Mouse (Mus musculus): Measurements from ENCODE around the gene Tab2. TPM values are rescaled to one million over a fixed set of nuclear protein-coding genes. Genes with fewer than 3 reads are reported as not detected.
"Not testable (repeated sequence)": the region's sequence is repeated elsewhere in the genome, so short reads cannot be mapped to it uniquely, and the experiment has no call there.

The Tab2 gene
- polyA plus RNA-seq, 1 experiment from 2014 or later, result 22.1 TPM

DNA sequence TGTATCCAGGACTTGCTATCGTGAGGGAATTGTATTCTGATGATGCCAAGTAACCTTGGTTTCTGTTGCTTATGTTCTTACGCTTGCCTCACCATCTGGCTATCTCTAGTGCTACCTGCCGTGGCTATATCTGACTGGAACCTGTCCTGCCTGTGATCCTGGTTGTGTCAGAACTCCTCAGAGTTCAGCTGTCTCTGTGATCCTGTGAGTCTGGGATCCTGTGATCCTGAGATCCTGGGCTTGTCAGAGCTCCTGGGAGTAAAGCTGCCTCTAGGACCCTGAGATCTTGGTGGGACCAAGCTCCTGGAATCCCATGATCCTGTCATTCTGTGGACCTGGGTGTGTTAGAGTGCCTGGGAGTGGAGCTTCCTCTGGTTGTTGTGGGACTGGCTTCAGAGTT, 74.1 kb downstream of the Tab2 start:
- no peak overlapping the region for H3K4me2 ChIP-seq
- WGBS, result 86% methylated on average over 3 of the region's 3 CpGs
- no peaks in the 10 kb centered on the region for H3K36me3 ChIP-seq
- no peaks in the 10 kb centered on the region for H3K27me3 ChIP-seq
- no peak overlapping the region for H3K27ac ChIP-seq
- H3K4me1 ChIP-seq, result no peaks in the 10 kb centered on the region
- ATAC-seq (ENCODE audit: insufficient number of reproducible peaks, low FRiP score, low TSS enrichment, low read depth), result no peak
- H3K9ac ChIP-seq, result no peak overlapping the region
- no peaks in the 10 kb centered on the region for H3K9me3 ChIP-seq
- no peak overlapping the region for H3K4me3 ChIP-seq

DNA sequence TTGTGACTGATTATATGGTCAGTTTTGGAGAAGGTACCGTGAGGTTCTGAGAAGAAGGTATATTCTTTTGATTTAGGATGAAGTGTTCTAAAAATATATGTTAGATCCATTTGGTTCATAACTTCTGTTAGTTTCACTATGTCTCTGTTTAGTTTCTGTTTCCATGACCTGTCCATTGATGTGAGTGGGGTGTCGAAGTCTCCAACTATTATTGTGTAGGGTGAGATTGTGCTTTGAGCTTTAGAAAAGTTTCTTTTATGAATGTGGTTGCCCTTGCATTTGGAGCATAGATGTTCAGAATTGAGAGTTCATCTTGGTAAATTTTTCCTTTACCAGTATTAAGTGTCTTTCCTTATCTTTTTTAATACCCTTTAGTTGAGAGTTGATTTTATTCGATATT, 75.7 kb downstream of the Tab2 start:
- WGBS, result 93% methylated on average over 3 of the region's 3 CpGs
- not testable (repeated sequence) for H3K27me3 ChIP-seq; H3K4me2 ChIP-seq; H3K9ac ChIP-seq; H3K9me3 ChIP-seq; H3K36me3 ChIP-seq; H3K4me1 ChIP-seq; ATAC-seq (ENCODE audit: insufficient number of reproducible peaks, low FRiP score, low TSS enrichment, low read depth); H3K4me3 ChIP-seq; H3K27ac ChIP-seq

DNA sequence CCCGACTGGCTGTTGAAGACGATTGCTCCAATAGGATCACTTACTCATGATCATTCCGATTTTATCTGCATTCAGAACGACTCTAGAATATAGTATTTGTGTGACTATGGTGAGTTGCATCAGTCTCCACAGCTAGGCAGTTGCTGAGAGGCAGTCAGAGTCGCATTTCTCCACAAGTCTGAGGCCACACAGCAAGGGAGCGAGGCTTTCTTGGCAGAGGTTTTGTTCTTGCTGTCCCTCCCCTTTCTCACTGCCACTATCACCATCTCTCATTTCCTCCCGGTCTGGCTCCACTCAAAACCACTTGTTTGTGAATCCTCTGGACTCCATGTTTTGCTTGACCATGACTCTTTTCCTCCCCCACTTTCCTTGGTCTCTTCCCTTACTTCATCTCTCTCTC, 81.8 kb downstream of the Tab2 start:
- no peak overlapping the region for H3K4me3 ChIP-seq
- H3K36me3 ChIP-seq, result no peaks in the 10 kb centered on the region
- H3K9me3 ChIP-seq, result no peaks in the 10 kb centered on the region
- no peak overlapping the region for H3K4me2 ChIP-seq
- H3K9ac ChIP-seq, result no peak overlapping the region
- WGBS, result 74% methylated on average over 7 of the region's 7 CpGs
- no peak overlapping the region for H3K27ac ChIP-seq
- H3K4me1 ChIP-seq, result peaks cover 6% of the 10 kb centered on the region; the same call in 1 of the 2 replicates
- H3K27me3 ChIP-seq, result peaks cover 4% of the 10 kb centered on the region; the same call in 1 of the 2 replicates
- no peak for ATAC-seq (ENCODE audit: insufficient number of reproducible peaks, low FRiP score, low TSS enrichment, low read depth)

- H3K27ac ChIP-seq, result no peak overlapping the region
- no peak overlapping the region for H3K4me2 ChIP-seq
- H3K36me3 ChIP-seq, result no peaks in the 10 kb centered on the region
- no peak for ATAC-seq (ENCODE audit: insufficient number of reproducible peaks, low FRiP score, low TSS enrichment, low read depth)
- H3K4me1 ChIP-seq, result peaks cover 15% of the 10 kb centered on the region
- H3K9ac ChIP-seq, result no peak overlapping the region
- WGBS, result 72% methylated on average over 5 of the region's 5 CpGs
- no peak overlapping the region for H3K4me3 ChIP-seq
- peaks cover 26% of the 10 kb centered on the region for H3K27me3 ChIP-seq
- no peaks in the 10 kb centered on the region for H3K9me3 ChIP-seq
Observed at GRCm38 (mm10) chr10:7871381-7872020, 84.5 kb downstream of the Tab2 start.

- ATAC-seq (ENCODE audit: insufficient number of reproducible peaks, low FRiP score, low TSS enrichment, low read depth), result peak; percentile 21; the same call in 1 of the 2 replicates
- Histone ChIP-seq H3K4me3 (no peak overlapping the region), H3K9ac (no peak overlapping the region), H3K27me3 (peaks cover 27% of the 10 kb centered on the region), H3K4me1 (peaks cover 15% of the 10 kb centered on the region), H3K9me3 (no peaks in the 10 kb centered on the region), H3K27ac (no peak overlapping the region), H3K36me3 (no peaks in the 10 kb centered on the region), H3K4me2 (no peak overlapping the region)
- 61% methylated on average over 11 of the region's 11 CpGs for WGBS
Observed at GRCm38 (mm10) chr10:7870571-7871315, 85.3 kb downstream of the Tab2 start.

DNA sequence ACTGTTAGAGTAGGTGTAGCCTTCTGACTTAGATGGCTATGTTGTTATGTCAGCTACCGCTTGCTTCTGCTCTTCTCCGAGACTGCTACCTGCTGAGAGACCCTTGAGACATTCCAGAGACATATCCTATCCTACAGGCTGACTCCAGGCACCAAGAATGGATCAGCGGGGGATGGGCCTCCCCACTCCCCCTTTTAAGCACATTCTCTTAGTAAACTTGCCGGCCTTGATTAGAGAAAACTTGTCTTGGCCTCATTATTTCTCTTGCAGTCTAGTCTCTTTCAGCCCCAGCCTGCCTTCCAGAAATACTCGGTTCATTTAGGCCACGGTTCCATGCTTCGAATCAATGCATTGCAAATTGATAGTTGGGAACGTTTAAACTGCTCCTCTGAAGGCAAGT, 86.3 kb downstream of the Tab2 start:
- no peaks in the 10 kb centered on the region for H3K9me3 ChIP-seq
- WGBS, result 53% methylated on average over 8 of the region's 8 CpGs
- H3K4me3 ChIP-seq, result no peak overlapping the region
- H3K36me3 ChIP-seq, result no peaks in the 10 kb centered on the region
- no peak for ATAC-seq (ENCODE audit: insufficient number of reproducible peaks, low FRiP score, low TSS enrichment, low read depth)
- peaks cover 27% of the 10 kb centered on the region for H3K27me3 ChIP-seq
- H3K27ac ChIP-seq, result no peak overlapping the region
- no peak overlapping the region for H3K4me2 ChIP-seq
- peaks cover 15% of the 10 kb centered on the region for H3K4me1 ChIP-seq
- H3K9ac ChIP-seq, result no peak overlapping the region

DNA sequence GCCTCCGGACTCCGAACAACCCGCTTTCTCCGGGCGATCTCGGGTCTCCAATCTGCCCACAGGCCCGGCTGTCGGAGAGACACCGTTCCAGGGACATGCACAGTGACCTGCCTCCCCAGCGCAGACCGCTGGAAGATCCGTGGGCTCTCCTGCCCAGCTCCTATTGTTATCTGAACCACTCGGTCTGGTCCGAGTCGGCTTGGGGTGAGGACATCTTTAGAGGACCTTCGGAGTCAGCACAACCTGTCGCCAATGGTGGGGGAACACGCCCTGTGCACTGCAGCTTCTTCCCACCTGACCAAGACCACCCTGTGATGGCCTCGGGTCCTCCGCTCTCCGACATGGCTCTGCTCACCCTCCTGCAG, 88.4 kb downstream of the Tab2 start:
- H3K4me3 ChIP-seq, result peak overlapping the region; percentile 33
- H3K4me2 ChIP-seq, result peak overlapping the region; percentile 66
- H3K9ac ChIP-seq, result 0 out of 2 replicates have a peak overlapping the region, but pooled peaks have one; percentile 7
- peaks cover 20% of the 10 kb centered on the region for H3K4me1 ChIP-seq
- H3K27me3 ChIP-seq, result peaks cover 27% of the 10 kb centered on the region
- no peaks in the 10 kb centered on the region for H3K36me3 ChIP-seq
- no peak for ATAC-seq (ENCODE audit: insufficient number of reproducible peaks, low FRiP score, low TSS enrichment, low read depth)
- no peak overlapping the region for H3K27ac ChIP-seq
- H3K9me3 ChIP-seq, result no peaks in the 10 kb centered on the region
- 28% methylated on average over 21 of the region's 21 CpGs for WGBS

DNA sequence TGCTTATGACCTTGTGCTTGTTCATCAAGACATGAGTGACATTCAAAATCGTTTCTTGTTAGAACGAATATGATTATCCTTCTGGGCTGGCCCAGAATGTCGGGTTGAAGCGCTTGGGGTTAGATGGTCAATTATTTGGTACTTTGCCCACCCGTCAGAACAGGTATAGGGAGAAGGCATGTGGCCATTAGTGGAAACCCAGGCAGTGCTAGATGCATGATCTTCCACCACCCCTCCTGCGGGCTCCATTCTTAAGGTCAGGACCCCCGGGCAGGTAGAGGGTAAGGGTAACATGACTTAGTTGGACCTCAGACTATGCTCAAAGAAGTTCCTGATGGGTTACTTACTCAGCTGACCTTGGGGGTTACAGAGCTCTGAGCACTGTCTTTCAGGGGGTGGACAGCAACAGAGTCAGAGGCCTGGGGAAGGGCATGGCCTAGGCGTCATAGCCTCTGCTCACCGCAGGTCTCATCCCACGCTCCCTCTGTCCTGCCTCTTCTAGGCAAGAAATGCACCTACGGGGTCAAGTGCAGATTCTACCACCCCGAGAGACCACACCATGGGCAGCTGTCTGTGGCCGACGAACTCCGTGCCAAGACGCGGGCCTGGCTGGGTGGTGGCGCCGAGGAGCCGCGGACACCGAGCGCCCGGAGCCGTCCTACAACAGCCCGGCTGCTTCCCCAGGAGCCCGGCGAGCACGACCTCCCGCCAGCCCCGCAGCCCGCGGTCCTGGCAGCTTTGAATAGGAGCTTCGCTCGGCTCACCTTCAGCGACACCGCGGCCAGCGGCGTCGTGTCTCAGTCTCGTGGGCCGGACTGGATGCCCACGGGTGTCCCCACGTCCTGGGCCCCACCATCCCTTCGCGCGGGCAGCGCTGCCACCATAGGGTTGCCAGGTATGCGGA, 89.0 kb downstream of the Tab2 start:
- H3K4me3 ChIP-seq, result peak overlapping the region; percentile 33
- peak overlapping the region; percentile 66 for H3K4me2 ChIP-seq
- H3K9me3 ChIP-seq, result no peaks in the 10 kb centered on the region
- 19% methylated on average over 50 of the region's 50 CpGs for whole genome bisulfite sequencing
- no peak overlapping the region for H3K27ac ChIP-seq
- H3K36me3 ChIP-seq, result no peaks in the 10 kb centered on the region
- H3K9ac ChIP-seq, result 0 out of 2 replicates have a peak overlapping the region, but pooled peaks have one; percentile 7
- peaks cover 22% of the 10 kb centered on the region for H3K4me1 ChIP-seq
- no peak for ATAC-seq (ENCODE audit: insufficient number of reproducible peaks, low FRiP score, low TSS enrichment, low read depth)
- peaks cover 27% of the 10 kb centered on the region for H3K27me3 ChIP-seq

DNA sequence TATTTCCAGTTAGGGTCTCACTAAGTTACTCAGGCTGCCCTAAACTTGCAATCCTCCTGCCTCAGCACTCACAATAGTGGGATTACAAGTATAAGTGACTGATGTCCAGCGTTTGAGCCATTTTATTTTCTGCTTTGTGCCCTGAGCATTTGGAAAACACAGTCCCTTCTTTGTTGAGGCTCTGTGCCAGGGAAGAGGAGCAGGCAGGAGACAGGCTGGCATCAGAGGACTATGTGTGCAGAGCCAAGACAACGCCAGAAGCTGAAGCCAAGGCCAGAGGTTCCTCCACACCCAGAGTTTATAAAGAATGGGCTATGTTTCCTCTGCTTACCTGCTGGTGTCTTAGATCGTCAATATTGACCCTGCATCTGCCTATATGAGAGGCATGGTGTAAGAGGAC, 91.2 kb downstream of the Tab2 start:
- ATAC-seq (ENCODE audit: insufficient number of reproducible peaks, low FRiP score, low TSS enrichment, low read depth), result no peak
- Histone ChIP-seq H3K27ac (no peak overlapping the region), H3K9ac (no peak overlapping the region), H3K4me1 (peaks cover 27% of the 10 kb centered on the region), H3K9me3 (no peaks in the 10 kb centered on the region), H3K4me2 (no peak overlapping the region), H3K27me3 (peaks cover 27% of the 10 kb centered on the region), H3K36me3 (no peaks in the 10 kb centered on the region), H3K4me3 (no peak overlapping the region)
- 79% methylated on average over 3 of the region's 3 CpGs for WGBS

DNA sequence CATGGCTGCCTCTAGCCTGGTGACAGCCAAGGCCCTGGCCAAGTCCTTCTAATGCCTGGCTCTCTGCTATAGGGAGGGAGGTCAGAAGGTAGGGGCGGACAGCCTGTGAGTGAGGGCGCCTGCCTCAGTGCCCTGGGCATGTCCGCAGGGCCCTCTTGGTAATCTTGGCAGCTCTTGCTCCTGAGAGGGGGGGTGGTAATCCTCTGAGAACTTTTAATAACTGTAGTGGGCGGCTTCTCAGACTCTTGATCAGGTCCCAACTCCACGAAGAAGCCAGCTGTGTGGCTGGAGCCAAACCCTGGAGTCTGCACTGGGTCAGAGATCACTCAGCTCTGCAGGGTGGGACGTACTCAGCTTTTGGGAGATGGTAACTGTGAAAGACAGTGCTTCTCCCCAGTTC, 91.8 kb downstream of the Tab2 start:
- H3K27ac ChIP-seq, result no peak overlapping the region
- WGBS, result 51% methylated on average over 6 of the region's 6 CpGs
- H3K4me3 ChIP-seq, result no peak overlapping the region
- no peaks in the 10 kb centered on the region for H3K9me3 ChIP-seq
- H3K36me3 ChIP-seq, result no peaks in the 10 kb centered on the region
- H3K27me3 ChIP-seq, result peaks cover 23% of the 10 kb centered on the region
- no peak overlapping the region for H3K9ac ChIP-seq
- H3K4me2 ChIP-seq, result no peak overlapping the region
- peaks cover 25% of the 10 kb centered on the region for H3K4me1 ChIP-seq
- no peak; the same call in 1 of the 2 replicates for ATAC-seq (ENCODE audit: insufficient number of reproducible peaks, low FRiP score, low TSS enrichment, low read depth)

DNA sequence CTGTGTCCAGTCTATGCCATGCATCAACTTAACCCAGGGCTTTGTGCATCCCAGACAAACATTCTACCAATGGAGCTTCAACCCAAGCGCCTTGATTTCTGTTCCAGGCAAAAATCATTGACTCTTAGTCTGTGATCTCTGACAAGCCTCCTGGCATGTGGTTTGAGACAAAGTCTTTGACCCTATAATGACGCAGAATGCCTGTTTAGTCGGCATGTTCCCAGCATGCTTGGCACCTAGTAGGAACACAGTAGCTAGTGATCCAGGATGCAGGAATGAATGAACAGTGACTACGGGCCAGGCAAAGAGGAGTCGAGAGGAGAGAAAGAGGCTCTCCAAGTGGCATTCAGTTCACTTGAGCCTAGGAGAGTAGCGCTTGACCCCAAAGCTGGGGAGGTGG, 92.6 kb downstream of the Tab2 start:
- H3K9ac ChIP-seq, result no peak overlapping the region
- ATAC-seq (ENCODE audit: insufficient number of reproducible peaks, low FRiP score, low TSS enrichment, low read depth), result no peak
- no peak overlapping the region for H3K27ac ChIP-seq
- no peaks in the 10 kb centered on the region for H3K9me3 ChIP-seq
- H3K27me3 ChIP-seq, result peaks cover 20% of the 10 kb centered on the region
- H3K4me2 ChIP-seq, result no peak overlapping the region
- no peak overlapping the region for H3K4me3 ChIP-seq
- no peaks in the 10 kb centered on the region for H3K36me3 ChIP-seq
- 94% methylated on average over 6 of the region's 6 CpGs for WGBS
- H3K4me1 ChIP-seq, result peaks cover 25% of the 10 kb centered on the region

All from limb, embryonic 15.5 days (tissue).